Mouse (Mus musculus) limb, embryonic 15.5 days (tissue): ENCODE measurements around the gene Dolk. TPM values are rescaled to one million over a fixed set of nuclear protein-coding genes. Genes with fewer than 3 reads are reported as not detected.

ENCODE experiments used
- ATAC-seq: fragments of 200-750 bp; cut with Nextera tagmentation; 2 replicates; pipeline ENCODE4 v1.8.0; 2017; ENCODE audit warnings: low read depth, moderate TSS enrichment; ENCODE audit not compliant: insufficient number of reproducible peaks, low FRiP score, low TSS enrichment
- H3K27ac ChIP-seq: fragments of 300-500 bp; sonication (generic); 2 replicates; pipeline ENCODE4 v1.5.1; 2015; ENCODE audit warnings: moderate library complexity, mild to moderate bottlenecking, inconsistent platforms
- H3K27me3 ChIP-seq: fragments of 300-500 bp; sonication (generic); 2 replicates; pipeline ENCODE4 v1.6.1; 2015; ENCODE audit warnings: inconsistent platforms
- H3K36me3 ChIP-seq: fragments of 300-500 bp; sonication (generic); 2 replicates; pipeline ENCODE4 v1.6.1; 2015; ENCODE audit warnings: inconsistent platforms
- H3K4me1 ChIP-seq: fragments of 300-500 bp; sonication (generic); 2 replicates; pipeline ENCODE4 v1.6.1; 2015; ENCODE audit warnings: inconsistent platforms
- H3K4me2 ChIP-seq: fragments of 300-500 bp; sonication (generic); 2 replicates; pipeline ENCODE4 v1.6.1; 2015; ENCODE audit warnings: mild to moderate bottlenecking, inconsistent platforms
- H3K4me3 ChIP-seq: fragments of 300-500 bp; sonication (generic); 2 replicates; pipeline ENCODE4 v1.5.1; 2015; ENCODE audit warnings: mild to moderate bottlenecking, inconsistent platforms
- H3K9ac ChIP-seq: fragments of 300-500 bp; sonication (generic); 2 replicates; pipeline ENCODE4 v1.6.1; 2015; ENCODE audit warnings: inconsistent platforms
- H3K9me3 ChIP-seq: fragments of 300-500 bp; sonication (generic); 2 replicates; pipeline ENCODE4 v1.6.1; 2016; ENCODE audit warnings: inconsistent platforms
- WGBS: fragments of 180-500 bp; shearing (Covaris S2); methylation state at CpG from one replicate; pipeline ENCODE4 v1.1.7; 2015; 5-methylcytosine and 5-hydroxymethylcytosine counted together
- polyA plus RNA-seq: library from polyadenylated mRNA; unstranded; fragments of >200 nt; fragmentation: Nextera tagmentation; extraction: Ambion mirVana; gene quantifications from 2 replicates; pipeline ENCODE4 v1.2.1, GENCODE M21; 2015

Dolk gene
- polyA plus RNA-seq, 1 experiment from 2014 or later: 31.5 TPM

- peaks cover 13% of the 10 kb centered on the region for H3K4me1 ChIP-seq
- no peak overlapping the region for H3K4me2 ChIP-seq
- no peaks in the 10 kb centered on the region for H3K27me3 ChIP-seq
- no peak overlapping the region for H3K4me3 ChIP-seq
- WGBS: 85% methylated on average over 7 of the region's 7 CpGs
- H3K9me3 ChIP-seq: no peaks in the 10 kb centered on the region
- peak overlapping the region; percentile 57; the same call in 1 of the 2 replicates for H3K27ac ChIP-seq
- no peak for ATAC-seq
- no peak overlapping the region for H3K9ac ChIP-seq
- peaks cover 75% of the 10 kb centered on the region for H3K36me3 ChIP-seq
Observed at GRCm38 (mm10) chr2:30257699-30258460, 28.3 kb downstream of the Dolk start.

DNA sequence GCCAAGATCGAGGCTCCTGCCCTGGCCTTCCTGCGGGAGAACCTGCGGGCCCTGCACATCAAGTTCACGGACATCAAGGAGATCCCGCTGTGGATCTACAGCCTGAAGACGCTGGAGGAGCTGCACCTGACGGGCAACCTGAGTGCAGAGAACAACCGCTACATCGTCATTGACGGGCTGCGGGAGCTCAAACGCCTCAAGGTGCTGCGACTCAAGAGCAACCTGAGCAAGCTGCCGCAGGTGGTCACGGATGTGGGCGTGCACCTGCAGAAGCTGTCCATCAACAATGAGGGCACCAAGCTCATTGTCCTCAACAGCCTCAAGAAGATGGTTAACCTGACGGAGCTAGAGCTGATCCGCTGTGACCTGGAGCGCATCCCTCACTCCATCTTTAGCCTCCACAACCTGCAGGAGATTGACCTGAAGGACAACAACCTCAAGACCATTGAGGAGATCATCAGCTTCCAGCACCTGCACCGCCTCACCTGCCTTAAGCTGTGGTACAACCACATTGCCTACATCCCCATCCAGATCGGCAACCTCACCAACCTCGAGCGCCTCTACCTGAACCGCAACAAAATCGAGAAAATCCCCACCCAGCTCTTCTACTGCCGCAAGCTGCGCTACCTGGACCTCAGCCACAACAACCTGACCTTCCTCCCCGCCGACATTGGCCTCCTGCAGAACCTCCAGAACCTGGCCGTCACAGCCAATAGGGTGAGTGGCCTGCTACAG is 29.4 kb downstream of the Dolk start:
- Histone ChIP-seq H3K4me2 (no peak overlapping the region), H3K9me3 (no peaks in the 10 kb centered on the region), H3K9ac (no peak overlapping the region), H3K4me3 (no peak overlapping the region), H3K36me3 (peaks cover 66% of the 10 kb centered on the region), H3K4me1 (peaks cover 20% of the 10 kb centered on the region), H3K27ac (no peak overlapping the region), H3K27me3 (no peaks in the 10 kb centered on the region)
- 95% methylated on average over 30 of the region's 30 CpGs for WGBS
- no peak for ATAC-seq

DNA sequence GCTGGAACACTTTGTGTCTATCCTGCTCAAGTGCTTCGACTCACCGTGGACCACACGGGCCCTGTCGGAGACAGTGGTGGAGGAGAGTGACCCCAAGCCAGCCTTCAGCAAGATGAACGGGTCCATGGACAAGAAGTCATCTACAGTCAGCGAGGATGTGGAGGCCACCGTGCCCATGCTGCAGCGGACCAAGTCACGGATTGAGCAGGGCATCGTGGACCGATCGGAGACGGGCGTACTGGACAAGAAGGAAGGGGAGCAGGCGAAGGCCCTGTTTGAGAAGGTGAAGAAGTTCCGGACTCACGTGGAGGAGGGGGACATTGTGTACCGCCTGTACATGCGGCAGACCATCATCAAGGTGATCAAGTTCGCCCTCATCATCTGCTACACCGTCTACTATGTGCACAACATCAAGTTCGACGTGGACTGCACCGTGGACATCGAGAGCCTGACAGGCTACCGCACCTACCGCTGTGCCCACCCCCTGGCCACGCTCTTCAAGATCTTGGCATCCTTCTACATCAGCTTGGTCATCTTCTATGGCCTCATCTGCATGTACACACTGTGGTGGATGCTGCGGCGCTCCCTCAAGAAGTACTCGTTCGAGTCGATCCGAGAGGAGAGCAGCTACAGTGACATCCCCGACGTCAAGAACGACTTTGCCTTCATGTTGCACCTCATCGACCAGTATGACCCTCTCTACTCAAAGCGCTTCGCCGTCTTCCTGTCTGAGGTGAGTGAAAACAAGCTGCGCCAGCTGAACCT is 30.3 kb downstream of the Dolk start:
- H3K36me3 ChIP-seq: peaks cover 59% of the 10 kb centered on the region
- 97% methylated on average over 42 of the region's 42 CpGs for whole genome bisulfite sequencing
- H3K4me3 ChIP-seq: no peak overlapping the region

GRCm38 (mm10) chr2:30253809-30254208 is 32.3 kb downstream of the Dolk start:
- WGBS: 76% methylated on average over 5 of the region's 5 CpGs
- no peak overlapping the region for H3K27ac ChIP-seq

More for the DNA sequence above, 30.3 kb downstream of the Dolk start:
- Histone ChIP-seq H3K4me2 (no peak overlapping the region), H3K4me1 (peaks cover 26% of the 10 kb centered on the region), H3K9me3 (no peaks in the 10 kb centered on the region), H3K9ac (no peak overlapping the region), H3K27me3 (no peaks in the 10 kb centered on the region), H3K27ac (no peak overlapping the region)
- no peak for ATAC-seq

DNA sequence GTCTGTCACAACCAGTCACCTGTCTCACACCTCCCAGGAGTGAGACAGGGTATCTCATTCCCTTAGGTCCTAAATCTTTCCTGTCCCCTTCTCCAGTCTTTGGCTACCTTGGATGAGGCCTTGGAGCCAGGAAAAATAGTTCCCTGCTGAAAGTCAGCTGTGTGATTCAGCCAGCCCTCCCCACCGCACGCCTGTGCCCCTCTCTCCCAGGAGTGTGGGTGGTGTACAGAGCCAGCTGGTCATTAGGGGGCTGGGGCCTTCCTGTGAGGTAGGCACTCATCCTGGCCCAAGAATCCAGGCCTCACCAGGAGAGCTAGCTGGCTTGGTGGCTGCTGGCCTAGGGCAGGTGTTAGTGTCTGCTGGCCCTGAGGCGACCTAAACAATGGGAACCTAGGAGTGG is 33.6 kb downstream of the Dolk start:
- no peak overlapping the region for H3K27ac ChIP-seq
- ATAC-seq: no peak
- H3K4me3 ChIP-seq: no peak overlapping the region
- peaks cover 53% of the 10 kb centered on the region for H3K36me3 ChIP-seq
- no peaks in the 10 kb centered on the region for H3K9me3 ChIP-seq
- WGBS: 70% methylated on average over 3 of the region's 3 CpGs
- H3K9ac ChIP-seq: no peak overlapping the region
- H3K4me2 ChIP-seq: no peak overlapping the region
- H3K27me3 ChIP-seq: no peaks in the 10 kb centered on the region
- peaks cover 16% of the 10 kb centered on the region for H3K4me1 ChIP-seq

More at GRCm38 (mm10) chr2:30253809-30254208, 32.3 kb downstream of the Dolk start:
- no peak overlapping the region for H3K4me3 ChIP-seq
- no peaks in the 10 kb centered on the region for H3K9me3 ChIP-seq
- no peak for ATAC-seq
- peaks cover 22% of the 10 kb centered on the region for H3K4me1 ChIP-seq
- no peak overlapping the region for H3K9ac ChIP-seq
- H3K27me3 ChIP-seq: no peaks in the 10 kb centered on the region
- peaks cover 56% of the 10 kb centered on the region for H3K36me3 ChIP-seq
- H3K4me2 ChIP-seq: no peak overlapping the region

DNA sequence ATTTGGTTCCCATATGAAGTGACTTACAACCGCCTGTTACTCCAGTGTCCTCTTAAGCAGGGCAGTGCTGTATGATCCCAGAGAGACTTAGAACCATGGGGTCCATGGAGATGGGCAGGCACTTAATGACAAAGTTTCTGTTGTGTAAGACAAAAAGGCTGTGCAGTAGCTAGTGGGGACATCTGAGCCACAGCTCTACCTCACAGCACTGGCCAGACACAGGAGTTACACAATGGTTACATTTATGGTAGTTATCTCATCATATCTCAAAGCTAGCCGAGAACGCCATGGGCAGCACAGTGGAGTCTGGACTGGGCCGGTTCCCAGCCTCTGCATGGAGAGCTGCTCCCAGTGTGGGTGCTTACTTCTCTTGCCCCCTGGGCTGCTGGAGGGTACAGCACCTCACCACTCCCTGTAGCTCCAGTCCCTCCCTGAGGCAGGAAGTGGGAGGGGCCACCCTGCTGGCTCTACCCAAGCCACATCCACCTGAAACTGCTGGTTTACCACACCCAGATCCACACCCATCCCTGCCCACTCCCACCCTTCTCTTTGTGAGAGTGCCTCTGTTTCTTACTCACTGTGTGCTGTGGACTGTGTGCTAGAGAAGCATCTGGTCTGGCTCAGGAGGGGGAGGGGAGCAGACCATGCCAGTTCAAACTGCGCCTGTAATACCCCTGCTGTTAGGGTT is 34.6 kb downstream of the Dolk start:
- Histone ChIP-seq H3K36me3 (peaks cover 45% of the 10 kb centered on the region), H3K27ac (peak overlapping the region; percentile 38), H3K9me3 (no peaks in the 10 kb centered on the region), H3K4me1 (peaks cover 16% of the 10 kb centered on the region), H3K4me2 (no peak overlapping the region), H3K27me3 (no peaks in the 10 kb centered on the region), H3K4me3 (no peak overlapping the region), H3K9ac (no peak overlapping the region)
- WGBS: 70% methylated on average over 5 of the region's 5 CpGs
- ATAC-seq: 0 out of 2 replicates have a peak, but pooled peaks have one; percentile 30

DNA sequence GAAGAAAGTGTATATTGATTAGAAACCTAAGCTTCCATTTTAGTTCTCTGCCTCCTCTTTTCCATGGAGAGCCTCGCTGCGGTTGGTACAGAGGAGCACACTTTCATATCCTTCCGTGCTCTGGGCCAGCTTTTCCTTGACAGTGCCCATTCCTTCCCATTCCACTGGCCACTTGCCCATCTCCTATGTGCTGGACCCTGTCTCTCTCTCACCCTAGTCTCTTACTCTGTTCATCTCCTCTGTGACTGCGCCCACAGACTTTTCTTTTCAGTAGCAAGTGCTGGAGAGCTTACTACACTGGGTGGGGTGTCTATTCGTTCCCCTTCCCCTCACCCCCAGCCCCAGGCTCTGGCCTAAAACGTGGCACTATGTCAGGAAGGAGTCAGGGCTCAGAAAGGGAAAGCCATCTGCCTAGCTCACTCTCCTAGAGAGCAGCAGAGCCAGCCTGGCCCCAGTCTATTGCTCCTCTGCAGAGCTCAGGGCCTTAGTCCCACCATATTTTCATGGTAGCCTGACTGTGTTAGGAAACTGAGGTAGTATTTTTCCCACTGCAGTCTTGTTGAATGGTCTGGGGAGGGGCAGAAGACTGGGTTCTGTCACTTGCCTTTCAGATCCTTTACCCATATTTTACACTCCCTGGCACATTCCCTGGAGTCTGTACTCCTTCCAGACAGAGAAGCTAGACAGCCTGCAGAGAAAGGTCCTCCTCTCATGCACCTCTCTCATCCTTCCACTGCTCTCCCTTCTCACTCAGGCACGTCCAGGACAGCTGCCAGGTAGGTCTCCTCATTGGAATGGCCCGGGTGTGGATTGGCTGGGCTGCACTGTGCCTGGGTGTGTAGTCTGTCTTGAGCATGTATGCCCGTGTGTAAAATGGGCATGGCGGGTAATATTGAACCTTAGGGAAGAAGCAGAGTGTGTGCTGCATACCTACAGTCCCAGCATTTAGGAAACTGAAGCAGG is 35.7 kb downstream of the Dolk start:
- Histone ChIP-seq H3K27ac (0 out of 2 replicates have a peak overlapping the region, but pooled peaks have one; percentile 24), H3K9ac (no peak overlapping the region), H3K4me3 (no peak overlapping the region), H3K4me1 (peaks cover 21% of the 10 kb centered on the region), H3K9me3 (no peaks in the 10 kb centered on the region), H3K4me2 (no peak overlapping the region), H3K27me3 (no peaks in the 10 kb centered on the region), H3K36me3 (peaks cover 42% of the 10 kb centered on the region)
- 86% methylated on average over 10 of the region's 10 CpGs for WGBS
- no peak for ATAC-seq

- no peaks in the 10 kb centered on the region for H3K27me3 ChIP-seq
- WGBS: 99% methylated on average over 3 of the region's 3 CpGs
- no peak overlapping the region for H3K4me2 ChIP-seq
- no peak overlapping the region for H3K4me3 ChIP-seq
- peaks cover 31% of the 10 kb centered on the region for H3K4me1 ChIP-seq
- H3K36me3 ChIP-seq: peaks cover 43% of the 10 kb centered on the region
- no peak overlapping the region for H3K9ac ChIP-seq
- ATAC-seq: no peak
- H3K27ac ChIP-seq: no peak overlapping the region
- no peaks in the 10 kb centered on the region for H3K9me3 ChIP-seq
Observed at GRCm38 (mm10) chr2:30249182-30249581, 37.0 kb downstream of the Dolk start.

GRCm38 (mm10) chr2:30247681-30248080 is 38.5 kb downstream of the Dolk start:
- Histone ChIP-seq H3K4me2 (no peak overlapping the region), H3K9me3 (no peaks in the 10 kb centered on the region), H3K36me3 (peaks cover 57% of the 10 kb centered on the region), H3K9ac (no peak overlapping the region), H3K27me3 (no peaks in the 10 kb centered on the region), H3K27ac (no peak overlapping the region), H3K4me1 (peaks cover 41% of the 10 kb centered on the region), H3K4me3 (no peak overlapping the region)
- 78% methylated on average over 4 of the region's 4 CpGs for WGBS
- no peak for ATAC-seq

DNA sequence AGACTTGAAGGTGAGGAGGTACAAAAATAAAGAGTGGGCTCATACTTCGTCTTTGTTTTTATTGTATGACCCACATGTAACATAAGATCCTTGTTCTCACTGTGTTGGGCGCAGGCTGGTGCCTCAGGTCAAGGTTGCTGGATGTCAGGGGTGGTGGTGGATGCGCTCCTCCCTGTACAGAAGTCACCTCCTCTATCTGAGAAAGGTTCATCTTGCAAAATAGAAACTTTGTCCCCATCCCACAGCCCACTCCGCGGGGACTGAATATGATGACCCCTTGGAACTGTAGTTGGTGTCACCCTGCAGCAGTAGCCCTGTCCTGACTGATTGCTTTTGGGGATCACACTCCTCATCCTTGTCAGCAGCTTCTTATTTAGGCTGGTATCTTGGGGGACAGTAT is 39.1 kb downstream of the Dolk start:
- H3K27me3 ChIP-seq: no peaks in the 10 kb centered on the region
- peaks cover 62% of the 10 kb centered on the region for H3K36me3 ChIP-seq
- H3K9ac ChIP-seq: no peak overlapping the region
- 92% methylated on average over 5 of the region's 5 CpGs for WGBS
- H3K4me2 ChIP-seq: no peak overlapping the region
- ATAC-seq: no peak
- no peak overlapping the region for H3K27ac ChIP-seq
- peaks cover 41% of the 10 kb centered on the region for H3K4me1 ChIP-seq
- H3K9me3 ChIP-seq: no peaks in the 10 kb centered on the region
- no peak overlapping the region for H3K4me3 ChIP-seq
